Mouse (Mus musculus) E14TG2a.4 (cell line): ENCODE measurements at regions not wholly inside any gene's neighbourhood (a gene's known extent, or its start where the extent isn't known, plus 50 kb on each side); places are given as distances from the start of the nearest gene placed in this dataset.

Experiments used
- CTCF ChIP-seq: conservative IDR thresholded peaks from 2 replicates; pipeline ENCODE4 v1.5.1; 2014; ENCODE audit warnings: low read length
- NANOG ChIP-seq: IDR thresholded peaks from 2 replicates; pipeline ENCODE4 v1.6.1; 2014; ENCODE audit warnings: borderline replicate concordance, low read length, mixed read lengths
- POU5F1 ChIP-seq: IDR thresholded peaks from 2 replicates; pipeline ENCODE4 v1.6.1; 2014; ENCODE audit warnings: low read length, borderline replicate concordance

- TF ChIP-seq CTCF (no peak), NANOG (no peak), POU5F1 (no peak)
Observed at GRCm38 (mm10) chr13:16355316-16355715, 343.7 kb downstream of the Inhba start.
